Mouse (Mus musculus) MEL (cell line): ENCODE measurements around the gene Ptpn11. TPM values are rescaled to one million over a fixed set of nuclear protein-coding genes. Genes with fewer than 3 reads are reported as not detected.

Source experiments
- DNase-seq: peaks from one replicate; pipeline ENCODE4 v3.0.0; 2011; ENCODE audit warnings: low read depth, low spot score
- H3K27ac ChIP-seq: 2 replicates; pipeline ENCODE4 v1.5.1; 2012; ENCODE audit warnings: low read depth, mild to moderate bottlenecking, control low read depth, low read length, moderate library complexity; ENCODE audit not compliant: control insufficient read depth
- H3K27me3 ChIP-seq, 2 experiments: fragments of 150-350 bp in 1 of 2; sonication (generic) in 1 of 2; 2 replicates each; pipeline ENCODE4 v1.6.1; 2012; ENCODE audit warnings: low read length in 2 of 2, mild to moderate bottlenecking in 2 of 2, improper control_type of control experiment in 1 of 2, moderate library complexity in 1 of 2; ENCODE audit not compliant: insufficient read depth in 2 of 2, control insufficient read depth in 1 of 2
- H3K36me3 ChIP-seq, 2 experiments: 2 replicates each; pipeline ENCODE4 v1.6.1; 2012 to 2014; ENCODE audit warnings: low read length in 2 of 2, improper control_type of control experiment in 1 of 2, inconsistent platforms in 1 of 2, mild to moderate bottlenecking in 1 of 2; ENCODE audit not compliant: insufficient read depth in 2 of 2, control insufficient read depth in 1 of 2
- H3K4me1 ChIP-seq, 2 experiments: fragments of 150-350 bp in 1 of 2; sonication (generic) in 1 of 2; 2 replicates each; pipeline ENCODE4 v1.6.1; 2012; ENCODE audit warnings: low read length in 2 of 2, improper control_type of control experiment in 1 of 2, mild to moderate bottlenecking in 1 of 2; ENCODE audit not compliant: insufficient read depth in 2 of 2, control insufficient read depth in 1 of 2
- H3K4me3 ChIP-seq, 2 experiments: fragments of 150-350 bp in 1 of 2; sonication (generic) in 1 of 2; 2 replicates each; pipeline ENCODE4 v1.5.1; 2012; ENCODE audit warnings: low read depth in 2 of 2, low read length in 2 of 2, mild to moderate bottlenecking in 2 of 2, moderate library complexity in 2 of 2, control low read depth in 1 of 2, improper control_type of control experiment in 1 of 2; ENCODE audit not compliant: control insufficient read depth in 1 of 2, insufficient read depth in 1 of 2
- H3K79me2 ChIP-seq: 2 replicates; pipeline ENCODE4 v1.6.1; 2012; ENCODE audit warnings: mild to moderate bottlenecking, low read length, moderate library complexity; ENCODE audit not compliant: control insufficient read depth, poor library complexity, insufficient read depth
- H3K9ac ChIP-seq: 2 replicates; pipeline ENCODE4 v1.6.1; 2012; ENCODE audit warnings: low read depth, mild to moderate bottlenecking, control low read depth, low read length, moderate library complexity; ENCODE audit not compliant: control insufficient read depth, poor library complexity, severe bottlenecking
- H3K9me3 ChIP-seq: fragments of 150-350 bp; sonication (generic); replicated peaks from 2 replicates; pipeline ENCODE4 v1.6.1; 2012; ENCODE audit warnings: mild to moderate bottlenecking, low read length, improper control_type of control experiment, moderate library complexity; ENCODE audit not compliant: insufficient read depth
- BHLHE40 ChIP-seq: IDR thresholded peaks from 2 replicates; pipeline ENCODE4 v1.6.1; 2012; ENCODE audit warnings: low read depth, mild to moderate bottlenecking, inconsistent platforms, low read length, improper control_type of control experiment, borderline replicate concordance
- CHD2 ChIP-seq: IDR thresholded peaks from 2 replicates; pipeline ENCODE4 v1.6.1; 2011; ENCODE audit warnings: low read length, improper control_type of control experiment
- CTCF ChIP-seq, 3 experiments: IDR thresholded peaks in 2 of 3; conservative IDR thresholded peaks in 1 of 3; 2 replicates each; pipeline ENCODE4 v1.5.1; 2011 to 2012; ENCODE audit warnings: low read length in 3 of 3, low read depth in 2 of 3, mild to moderate bottlenecking in 2 of 3, improper control_type of control experiment in 1 of 3, inconsistent platforms in 1 of 3, mixed read lengths in 1 of 3, moderate library complexity in 1 of 3; ENCODE audit not compliant: control insufficient read depth in 1 of 3, insufficient read depth in 1 of 3, poor library complexity in 1 of 3, severe bottlenecking in 1 of 3
- ELF1 ChIP-seq: IDR thresholded peaks from 2 replicates; pipeline ENCODE4 v1.6.1; 2014; ENCODE audit warnings: low read depth, mild to moderate bottlenecking, inconsistent platforms, low read length, improper control_type of control experiment, moderate library complexity
- EP300 ChIP-seq, 2 experiments: IDR thresholded peaks; 2 replicates each; pipeline ENCODE4 v1.6.1; 2011; ENCODE audit warnings: improper control_type of control experiment in 2 of 2, low read length in 2 of 2, low read depth in 1 of 2, mild to moderate bottlenecking in 1 of 2
- ETS1 ChIP-seq: IDR thresholded peaks from 2 replicates; pipeline ENCODE4 v1.6.1; 2012; ENCODE audit warnings: low read depth, mild to moderate bottlenecking, inconsistent platforms, low read length, improper control_type of control experiment, moderate library complexity
- GATA1 ChIP-seq: IDR thresholded peaks from 2 replicates; pipeline ENCODE4 v1.6.1; 2011; ENCODE audit warnings: low read depth, low read length, improper control_type of control experiment
- HCFC1 ChIP-seq: IDR thresholded peaks from 2 replicates; pipeline ENCODE4 v1.6.1; 2012; ENCODE audit warnings: low read depth, mild to moderate bottlenecking, inconsistent platforms, low read length, improper control_type of control experiment, moderate library complexity
- MXI1 ChIP-seq: IDR thresholded peaks from 2 replicates; pipeline ENCODE4 v1.6.1; 2011; ENCODE audit warnings: mild to moderate bottlenecking, low read depth, low read length, improper control_type of control experiment
- MYC ChIP-seq: IDR thresholded peaks from 2 replicates; pipeline ENCODE4 v1.6.1; 2011; ENCODE audit warnings: low read depth, mild to moderate bottlenecking, low read length, improper control_type of control experiment, moderate library complexity
- NELFE ChIP-seq: IDR thresholded peaks from 2 replicates; pipeline ENCODE4 v1.6.1; 2011; ENCODE audit warnings: low read depth, low read length, improper control_type of control experiment
- NRF1 ChIP-seq: IDR thresholded peaks from 2 replicates; pipeline ENCODE4 v1.6.1; 2014; ENCODE audit warnings: low read depth, mild to moderate bottlenecking, inconsistent platforms, low read length, improper control_type of control experiment, moderate library complexity; ENCODE audit not compliant: poor library complexity, insufficient read depth, severe bottlenecking
- POLR2A ChIP-seq, 2 experiments: IDR thresholded peaks; 2 replicates each; pipeline ENCODE4 v1.6.1; 2011 to 2012; ENCODE audit warnings: low read length in 2 of 2, mild to moderate bottlenecking in 2 of 2, control low read depth in 1 of 2, improper control_type of control experiment in 1 of 2, low read depth in 1 of 2, moderate library complexity in 1 of 2; ENCODE audit not compliant: control insufficient read depth in 1 of 2, insufficient read depth in 1 of 2, poor library complexity in 1 of 2
- POLR2AphosphoS2 ChIP-seq: IDR thresholded peaks from 2 replicates; pipeline ENCODE4 v1.6.1; 2011; ENCODE audit warnings: low read length, improper control_type of control experiment
- POLR2AphosphoS5 ChIP-seq: IDR thresholded peaks from 2 replicates; pipeline ENCODE4 v1.6.1; 2012; ENCODE audit warnings: low read depth, borderline replicate concordance, mild to moderate bottlenecking, inconsistent platforms, low read length, moderate library complexity, mixed read lengths
- RAD21 ChIP-seq: IDR thresholded peaks from 2 replicates; pipeline ENCODE4 v1.6.1; 2011; ENCODE audit warnings: mild to moderate bottlenecking, low read depth, low read length, improper control_type of control experiment
- RCOR1 ChIP-seq: IDR thresholded peaks from 2 replicates; pipeline ENCODE4 v1.6.1; 2012; ENCODE audit warnings: low read depth, mild to moderate bottlenecking, inconsistent platforms, low read length, improper control_type of control experiment
- SMC3 ChIP-seq: IDR thresholded peaks from 2 replicates; pipeline ENCODE4 v1.6.1; 2011; ENCODE audit warnings: low read depth, low read length, improper control_type of control experiment
- USF1 ChIP-seq: IDR thresholded peaks from 2 replicates; pipeline ENCODE4 v1.6.1; 2014; ENCODE audit warnings: low read depth, mild to moderate bottlenecking, inconsistent platforms, low read length, improper control_type of control experiment, moderate library complexity
- USF2 ChIP-seq, 2 experiments: IDR thresholded peaks; 2 replicates each; pipeline ENCODE4 v1.6.1; 2011 to 2012; ENCODE audit warnings: improper control_type of control experiment in 2 of 2, low read length in 2 of 2, borderline replicate concordance in 1 of 2, inconsistent platforms in 1 of 2, low read depth in 1 of 2, mild to moderate bottlenecking in 1 of 2; ENCODE audit not compliant: insufficient read depth in 1 of 2
- ZC3H11A ChIP-seq: IDR thresholded peaks from 2 replicates; pipeline ENCODE4 v1.6.1; 2012; ENCODE audit warnings: low read depth, mild to moderate bottlenecking, inconsistent platforms, low read length, improper control_type of control experiment
- ZKSCAN1 ChIP-seq: IDR thresholded peaks from 2 replicates; pipeline ENCODE4 v1.6.1; 2012; ENCODE audit warnings: low read depth, mild to moderate bottlenecking, inconsistent platforms, low read length, improper control_type of control experiment, moderate library complexity
- ZNF384 ChIP-seq: IDR thresholded peaks from 2 replicates; pipeline ENCODE4 v1.6.1; 2012; ENCODE audit warnings: low read depth, mild to moderate bottlenecking, inconsistent platforms, low read length, improper control_type of control experiment
- polyA plus RNA-seq, 2 experiments: library from polyadenylated mRNA; stranded (reverse) in 1 of 2; unstranded in 1 of 2; fragments of >175 nt in 1 of 2; fragments of >200 nt in 1 of 2; gene quantifications; 2 replicates each; pipeline versions ENCODE4 v1.2.1 to v1.2.4; 2012; ENCODE audit warnings: low replicate concordance in 2 of 2, low read depth in 1 of 2; ENCODE audit not compliant: insufficient read length in 2 of 2, insufficient read depth in 1 of 2, missing spikeins in 1 of 2
- total RNA-seq: library from RNA; depleted of rRNA; stranded (reverse); fragments of 300-350 nt; gene quantifications from 2 replicates; pipeline ENCODE4 v1.2.3, GENCODE M21; 2012

Gene Ptpn11
- total and polyA plus RNA-seq, 3 experiments, result 43.6 to 55.0 (median 46.5) TPM

GRCm38 (mm10) chr5:121118345-121118744, 72.9 kb downstream of the Ptpn11 start:
- Histone ChIP-seq H3K4me3 (no peak overlapping the region), H3K9ac (no peak overlapping the region), H3K27me3 (no peaks in the 10 kb centered on the region), H3K4me1 (0 out of 4 replicates have a peak, but pooled peaks cover 0 to 5% of the 10 kb centered on the region in 2 experiments), H3K36me3 (no peaks in the 10 kb centered on the region), H3K9me3 (no peaks in the 10 kb centered on the region), H3K79me2 (no peaks in the 10 kb centered on the region), H3K27ac (no peak overlapping the region)
- no peak for DNase-seq
- TF ChIP-seq RAD21 (no peak), ZC3H11A (no peak), POLR2AphosphoS2 (no peak), POLR2A (IDR thresholded peaks at IDR 0.05; ENCODE audit: control insufficient read depth in 1 of 2, insufficient read depth in 1 of 2, low read depth in 1 of 2, low read length in 2 of 2, poor library complexity in 1 of 2) (no peak), SMC3 (no peak), RCOR1 (no peak), ZNF384 (no peak), NRF1 (no peak), USF2 (IDR thresholded peaks at IDR 0.05; ENCODE audit: borderline replicate concordance in 1 of 2, insufficient read depth in 1 of 2, low read depth in 1 of 2, low read length in 2 of 2) (no peak), ZKSCAN1 (no peak), ETS1 (no peak), BHLHE40 (no peak), ELF1 (no peak), CHD2 (no peak), GATA1 (no peak), EP300 (IDR thresholded peaks at IDR 0.05; ENCODE audit: low read depth in 1 of 2, low read length in 2 of 2) (no peak), HCFC1 (no peak), USF1 (no peak)

GRCm38 (mm10) chr5:121116941-121117340, 74.3 kb downstream of the Ptpn11 start:
- H3K4me1 ChIP-seq, result no peaks in the 10 kb centered on the region
- no peak overlapping the region for H3K27ac ChIP-seq
- no peak overlapping the region for H3K4me3 ChIP-seq
- no peaks in the 10 kb centered on the region for H3K36me3 ChIP-seq
- H3K9ac ChIP-seq, result no peak overlapping the region
- no peaks in the 10 kb centered on the region for H3K9me3 ChIP-seq
- H3K79me2 ChIP-seq, result no peaks in the 10 kb centered on the region
- no peaks in the 10 kb centered on the region for H3K27me3 ChIP-seq
- TF ChIP-seq MYC (no peak), BHLHE40 (no peak), CHD2 (no peak), ZC3H11A (no peak), NELFE (no peak), MXI1 (no peak), POLR2AphosphoS2 (no peak), EP300 (IDR thresholded peaks at IDR 0.05; ENCODE audit: low read depth in 1 of 2, low read length in 2 of 2) (no peak), ETS1 (no peak), POLR2AphosphoS5 (no peak), RCOR1 (no peak), SMC3 (no peak), ELF1 (no peak), CTCF (IDR thresholded peaks at IDR 0.05 in 2 of 3, conservative IDR thresholded peaks at IDR 0.05 in 1 of 3; ENCODE audit: control insufficient read depth in 1 of 3, insufficient read depth in 1 of 3, low read depth in 2 of 3, low read length in 3 of 3, poor library complexity in 1 of 3, severe bottlenecking in 1 of 3) (no peak), USF1 (no peak), ZKSCAN1 (no peak)
- DNase-seq, result no peak
